In the genomic region with DNA sequence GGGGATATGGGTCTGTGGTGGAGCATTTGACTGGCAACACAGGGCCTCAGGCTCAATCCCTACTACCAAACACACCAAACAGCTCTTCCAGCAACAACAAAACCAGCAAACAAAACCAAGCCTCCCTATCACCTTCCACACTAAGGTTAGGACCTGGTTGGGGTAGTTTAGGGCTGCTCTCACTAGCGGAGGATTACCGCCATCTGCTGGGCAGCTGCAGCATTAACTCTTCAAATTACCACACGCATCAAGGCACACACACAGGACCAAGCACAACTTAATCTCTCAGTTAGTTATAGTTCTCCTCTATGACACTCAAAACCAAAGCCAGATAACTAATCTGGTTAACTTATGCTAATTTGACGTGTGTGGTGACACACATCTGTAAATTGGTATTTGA, we compare ENCODE assay signal across 10 mouse cellular contexts. TPM values are rescaled to one million over a fixed set of nuclear protein-coding genes. Genes with fewer than 3 reads are reported as not detected.
DNase-seq lines count a peak whose midpoint lies in the region; ATAC-seq and TF ChIP-seq lines count a peak whose summit lies in the region.
"Had no signal": no experiment of that assay in that cellular context is flagged by ENCODE, and none has a peak within 500 bp of the region (broad histone marks: within the 10 kb centered on the region; RNA-seq: fewer than 3 reads in every experiment).

No protein-coding gene starts in this region.

- H3K27me3 ChIP-seq in liver, embryonic 12.5 days (replicated peaks): peaks cover 20% of the 10 kb centered on the region
- no peaks in the 10 kb centered on the region for H3K27me3 ChIP-seq in thymus, adult 2 months (ENCODE audit: control insufficient read depth, insufficient read depth, low read length)
- H3K27me3 ChIP-seq: embryonic facial prominence, embryonic 15.5 days; lung, embryonic 15.5 days had no signal

- peaks cover 17% of the 10 kb centered on the region for H3K4me1 ChIP-seq in liver, embryonic 12.5 days
- peaks cover 3% of the 10 kb centered on the region; the same call in 1 of the 2 replicates for H3K4me1 ChIP-seq in thymus, adult 2 months (replicated peaks; ENCODE audit: control insufficient read depth, insufficient read depth, low read length)

- no peak overlapping the region for H3K9ac ChIP-seq in liver, embryonic 12.5 days
- H3K9ac ChIP-seq: embryonic facial prominence, embryonic 15.5 days; lung, embryonic 15.5 days had no signal

- WGBS in liver, embryonic 12.5 days (ENCODE audit: insufficient replicate concordance): 3% methylated on average over 4 of the region's 4 CpGs
- WGBS in thymus, adult 2 months: 24% methylated on average over 4 of the region's 4 CpGs

- no peak overlapping the region for H3K4me2 ChIP-seq in liver, embryonic 12.5 days
- H3K4me2 ChIP-seq: embryonic facial prominence, embryonic 15.5 days; lung, embryonic 15.5 days had no signal

- no peak overlapping the region for H3K27ac ChIP-seq in liver, embryonic 12.5 days
- no peak overlapping the region for H3K27ac ChIP-seq in thymus, adult 2 months (ENCODE audit: control insufficient read depth, insufficient read depth, low read length)
- H3K27ac ChIP-seq: embryonic facial prominence, embryonic 15.5 days; lung, embryonic 15.5 days had no signal

- H3K9me3 ChIP-seq in liver, embryonic 12.5 days (replicated peaks): no peaks in the 10 kb centered on the region
- H3K9me3 ChIP-seq: embryonic facial prominence, embryonic 15.5 days; lung, embryonic 15.5 days had no signal

- no peaks in the 10 kb centered on the region for H3K36me3 ChIP-seq in liver, embryonic 12.5 days
- no peaks in the 10 kb centered on the region for H3K36me3 ChIP-seq in thymus, adult 2 months (ENCODE audit: control insufficient read depth, insufficient read depth, low read length)
- H3K36me3 ChIP-seq: embryonic facial prominence, embryonic 15.5 days; lung, embryonic 15.5 days had no signal

- no peak overlapping the region for H3K4me3 ChIP-seq in liver, embryonic 12.5 days
- H3K4me3 ChIP-seq in thymus, adult 2 months (ENCODE audit: control insufficient read depth, insufficient read depth, low read length): no peak overlapping the region
- H3K4me3 ChIP-seq: embryonic facial prominence, embryonic 15.5 days; lung, embryonic 15.5 days had no signal

- TF ChIP-seq CTCF in thymus, adult 2 months (IDR thresholded peaks at IDR 0.05; ENCODE audit: borderline replicate concordance, control insufficient read depth, extremely low read depth, insufficient read depth, low read length, poor library complexity): peak; percentile 32; the same call in 1 of the 2 replicates

- DNase-seq in liver: peak; percentile 47
- peak; percentile 71 for DNase-seq in R1 (ENCODE audit: low read depth, low spot score)
- peak; percentile 66 for DNase-seq in cerebellum, adult 9-11 months
- DNase-seq in layer of hippocampus, adult 9-11 months: peak; percentile 28
- DNase-seq in thymus, adult 2 months: peak; percentile 64

- ATAC-seq in liver, embryonic 12.5 days: no peak
- peak; percentile 67 for ATAC-seq in frontal cortex, adult (ENCODE audit: low TSS enrichment)
- ATAC-seq in megakaryocyte progenitor cell, adult 5-6 weeks (replicated peaks; ENCODE audit: poor library complexity): peak; percentile 89

- no peak for TF ChIP-seq POLR2A in thymus, adult 2 months (IDR thresholded peaks at IDR 0.05; ENCODE audit: control insufficient read depth, extremely low read depth, insufficient read depth, low read length, poor library complexity)

RNA-seq across cellular contexts. Expression of gene Srsf12, which starts 4.1 kb away (rescaled TPM):
- 0.37 and 0.72 TPM in 2 replicates for polyA plus RNA-seq in liver, embryonic 12.5 days (2016; fragmentation: Nextera tagmentation; extraction: Ambion mirVana)
- total RNA-seq in megakaryocyte progenitor cell, adult 5-6 weeks (2015): not detected in 2 replicates
- total RNA-seq in megakaryocyte progenitor cell, adult 5-6 weeks (2017): not detected in 2 replicates
- polyA plus RNA-seq in thymus, adult 2 months (2012; rRNA removed): 1.8 and 1.9 TPM in 2 replicates

RNA-seq across cellular contexts. Expression of gene Pm20d2, which starts 15.1 kb away (rescaled TPM):
- 0.49 and 0.60 TPM in 2 replicates for polyA plus RNA-seq in liver, embryonic 12.5 days (2016; fragmentation: Nextera tagmentation; extraction: Ambion mirVana)
- 0.24 and 0.47 TPM in 2 replicates for total RNA-seq in megakaryocyte progenitor cell, adult 5-6 weeks (2015)
- 0.37 TPM in 1 of 2 replicates, not detected in the other for total RNA-seq in megakaryocyte progenitor cell, adult 5-6 weeks (2017)
- 1.4 and 2.9 TPM in 2 replicates for polyA plus RNA-seq in thymus, adult 2 months (2012; rRNA removed)
